Mouse (Mus musculus): ENCODE measurements at regions not wholly inside any gene's neighbourhood (a gene's known extent, or its start where the extent isn't known, plus 50 kb on each side); places are given as distances from the start of the nearest gene placed in this dataset.

DNA sequence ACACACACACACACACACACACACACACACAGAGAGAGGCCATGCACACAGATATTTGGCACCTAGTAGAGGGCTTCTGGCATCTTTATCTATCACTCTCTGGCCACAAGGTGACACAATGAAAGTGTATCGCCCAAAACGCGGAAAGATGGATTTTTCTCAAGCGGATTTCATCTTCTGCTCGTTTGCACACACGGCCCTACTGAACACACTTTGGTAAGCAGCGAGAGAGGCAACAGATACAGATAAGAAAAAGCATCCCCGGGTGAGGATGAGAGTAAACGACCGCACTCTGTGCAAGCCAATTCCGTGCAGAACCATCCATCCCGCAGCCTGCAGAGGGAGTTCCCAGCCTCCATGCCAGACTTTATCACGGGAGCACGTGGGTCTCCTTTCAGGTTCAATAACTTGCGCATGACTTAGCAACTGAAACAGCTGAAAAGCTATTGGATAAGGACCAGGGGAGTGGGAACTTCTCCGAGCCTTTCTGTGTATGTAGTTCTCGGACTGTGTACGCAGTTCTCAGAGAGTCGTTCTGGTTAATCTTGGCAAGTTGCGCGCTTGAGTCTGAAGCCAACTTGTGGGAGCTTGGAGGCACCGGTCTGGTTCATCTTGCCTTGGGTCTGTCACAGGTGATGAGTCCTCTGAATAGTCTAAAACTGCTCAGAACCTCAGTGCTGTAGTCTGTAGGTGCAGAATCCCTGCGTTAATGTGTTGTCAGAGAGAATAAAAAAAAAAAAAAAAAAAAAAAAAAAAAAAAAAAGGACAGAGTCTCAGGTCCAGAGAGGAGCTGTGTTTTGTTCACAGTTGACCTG lies 97.2 kb upstream of the Tmem178 start:
- TF ChIP-seq EP300 (IDR thresholded peaks at IDR 0.05; ENCODE audit: low read depth) (no peak), CTCF (IDR thresholded peaks at IDR 0.05; ENCODE audit: low read depth) (0 out of 2 replicates have a peak, but pooled peaks have one; percentile 10)
